Mouse (Mus musculus) liver, adult (tissue): Measurements from ENCODE around the gene Saysd1.

Experiments
- GATA4 ChIP-seq: IDR thresholded peaks from 2 replicates; pipeline ENCODE4 v1.6.1; 2014; ENCODE audit warnings: mild to moderate bottlenecking, low read length; ENCODE audit not compliant: insufficient replicate concordance

The Saysd1 gene

DNA sequence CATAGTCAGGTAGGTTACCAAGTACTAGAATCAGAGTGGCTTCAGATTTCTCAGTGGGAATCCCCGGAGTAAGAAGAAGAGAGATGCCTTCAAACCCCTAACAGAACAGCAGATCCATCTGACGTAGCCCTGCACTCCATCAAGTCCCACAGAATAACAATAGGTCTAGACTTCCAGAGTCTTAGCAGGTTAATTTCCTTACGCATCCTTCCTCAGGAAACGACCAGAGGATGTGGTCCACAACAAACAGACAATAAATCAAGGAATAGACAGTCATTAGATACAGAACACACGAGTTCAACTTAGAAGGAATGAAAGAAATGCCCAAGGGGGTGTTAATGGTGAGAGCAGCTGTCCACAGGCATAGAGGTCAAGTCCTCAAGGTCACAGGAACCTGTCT is 43.4 kb downstream of the Saysd1 start:
- TF ChIP-seq GATA4: no peak

DNA sequence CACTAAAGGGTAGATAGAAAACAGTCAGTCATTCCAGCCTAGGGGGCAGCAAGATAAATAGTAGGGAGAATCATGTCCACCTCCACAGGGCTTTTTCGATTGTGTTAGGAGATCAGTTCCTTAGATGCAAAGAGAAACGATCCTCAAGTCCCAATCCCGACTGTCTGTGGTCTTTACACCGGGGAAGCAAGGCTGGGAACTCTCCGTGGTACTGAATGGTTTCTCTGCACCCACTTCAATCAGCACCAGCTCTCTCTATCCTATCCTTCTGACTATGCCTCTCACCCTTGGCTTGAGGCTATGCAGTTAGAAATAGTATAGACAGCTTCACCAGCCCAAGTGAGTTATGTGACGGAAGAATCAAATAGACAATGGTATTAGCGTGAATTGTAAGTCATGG is 44.8 kb downstream of the Saysd1 start:
- TF ChIP-seq GATA4: no peak

DNA sequence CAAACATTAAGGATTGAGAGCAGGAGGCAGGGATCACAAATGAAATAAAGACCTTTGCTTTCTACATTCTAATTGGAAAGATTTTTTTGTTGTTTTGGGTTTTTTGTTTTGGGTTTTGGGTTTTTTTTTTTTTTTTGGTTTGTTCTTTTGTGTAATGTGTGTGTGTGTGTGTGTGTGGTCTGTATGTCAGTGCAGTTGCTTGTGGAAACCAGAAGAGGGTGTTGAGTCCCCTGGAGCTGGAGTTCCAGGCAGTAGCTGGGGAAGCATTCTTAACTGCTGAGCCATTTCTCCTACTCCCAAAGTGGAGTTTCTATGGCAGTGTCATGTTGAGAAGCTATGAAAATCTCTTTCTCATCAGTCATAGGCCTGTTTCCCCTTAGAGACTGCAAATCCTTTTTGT is 54.0 kb downstream of the Saysd1 start:
- TF ChIP-seq GATA4: no peak

DNA sequence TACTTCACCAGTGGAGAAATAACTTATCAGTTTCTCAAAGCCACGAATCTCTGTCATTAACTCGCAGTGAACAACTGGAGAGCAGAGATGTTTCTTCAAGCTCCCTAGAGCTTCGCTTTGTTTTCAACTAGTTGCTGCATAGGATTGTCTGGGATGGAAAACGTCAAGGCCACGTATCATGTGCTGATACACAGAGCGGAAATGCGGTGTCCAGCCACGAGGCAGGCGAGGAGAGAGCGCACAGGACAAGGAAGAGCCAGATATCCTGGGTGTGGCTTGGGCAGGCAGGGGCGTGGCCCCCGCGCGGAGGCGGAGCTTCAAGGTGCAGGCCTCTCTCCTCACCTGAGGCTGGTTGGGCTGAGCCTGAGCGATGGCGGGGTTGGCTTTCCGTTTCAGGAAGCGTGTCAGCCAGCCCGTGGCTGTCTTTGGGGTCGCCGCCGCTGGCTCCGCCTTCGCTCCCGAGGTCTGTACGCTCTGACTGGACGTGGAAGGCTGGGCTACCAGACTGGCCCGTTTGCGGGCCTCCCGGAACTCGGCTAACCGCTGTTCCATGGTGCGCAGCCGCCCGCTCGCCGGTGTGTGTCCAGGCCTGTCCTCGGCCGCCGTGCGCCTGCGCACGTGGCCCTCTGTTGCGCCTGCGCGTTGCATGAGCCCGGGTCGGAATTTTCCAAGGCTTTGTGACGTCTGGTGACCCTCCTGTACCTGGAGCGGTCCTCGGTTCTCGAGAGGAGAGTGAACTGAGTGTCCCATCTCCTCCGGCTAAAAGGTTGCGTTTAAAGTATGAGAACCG is 55.6 kb downstream of the Saysd1 start:
- TF ChIP-seq GATA4: peak; percentile 55; the same call in 1 of the 2 replicates

DNA sequence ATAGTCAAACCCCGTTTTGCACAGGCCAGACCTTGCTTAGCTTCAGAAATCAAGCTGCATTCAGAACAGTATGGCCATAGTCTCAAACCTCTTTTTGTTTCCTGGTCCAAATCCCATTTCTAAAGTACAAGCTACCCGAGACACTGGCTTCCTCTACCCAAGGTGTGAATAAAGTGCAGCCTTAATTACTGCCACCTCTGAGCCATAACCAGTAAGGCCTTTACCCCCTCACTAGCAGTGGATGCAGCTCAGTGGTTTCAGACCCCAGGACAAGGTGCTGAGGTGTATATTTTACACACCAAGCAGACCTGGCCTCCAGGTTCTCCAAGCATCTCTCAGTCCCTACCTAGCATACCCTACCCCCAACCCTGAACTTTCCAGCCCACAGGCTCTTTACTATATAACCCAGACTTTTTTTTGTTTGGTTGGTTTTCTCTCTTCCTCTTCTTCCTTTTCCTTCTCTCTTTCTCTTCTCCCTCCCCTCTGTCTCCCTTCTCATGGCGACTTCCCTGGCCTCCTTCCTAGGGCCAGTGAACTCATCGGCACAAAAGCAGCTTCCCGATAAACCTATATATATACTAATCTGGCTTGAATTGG is 56.3 kb downstream of the Saysd1 start:
- no peak for TF ChIP-seq GATA4

DNA sequence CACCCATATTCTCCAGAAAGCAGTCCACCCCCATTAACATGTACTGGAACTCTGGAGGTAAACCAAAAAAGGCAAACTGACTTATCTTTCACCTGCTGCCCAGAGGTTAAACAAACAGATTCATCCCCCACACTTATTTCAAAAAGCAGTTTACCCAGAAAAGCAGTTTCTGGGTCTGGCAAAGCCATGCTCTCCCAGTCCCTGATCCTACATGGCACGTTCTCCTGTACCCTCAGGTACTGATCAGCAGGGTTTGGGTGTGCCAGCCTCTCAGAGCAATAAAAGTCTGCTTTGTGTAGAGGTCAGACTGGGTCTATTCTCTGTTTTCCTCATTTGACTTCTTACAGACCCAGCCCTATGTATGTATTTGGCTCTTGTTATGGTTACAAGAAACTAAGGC is 57.2 kb downstream of the Saysd1 start:
- TF ChIP-seq GATA4: peak; percentile 36; the same call in 1 of the 2 replicates

DNA sequence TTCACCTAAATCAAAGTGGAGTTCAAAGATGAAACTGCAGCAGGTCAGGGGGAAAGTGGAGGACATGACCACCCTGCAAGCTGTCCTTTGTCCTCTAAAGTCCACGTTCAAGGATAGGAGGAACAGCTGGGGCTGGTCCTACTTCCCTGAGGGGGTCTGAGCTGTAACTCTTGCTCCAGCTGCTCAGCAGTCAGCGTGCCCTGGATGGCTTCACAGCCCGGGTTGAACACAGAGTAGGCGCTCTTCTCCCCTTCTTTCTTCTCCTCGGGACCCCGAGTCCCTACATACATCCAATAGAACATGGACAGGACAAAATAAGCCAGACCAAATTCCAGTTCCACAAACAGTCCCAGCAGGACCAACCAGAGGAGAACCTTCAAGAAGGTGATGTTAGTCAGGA is 61.2 kb downstream of the Saysd1 start:
- no peak for TF ChIP-seq GATA4

DNA sequence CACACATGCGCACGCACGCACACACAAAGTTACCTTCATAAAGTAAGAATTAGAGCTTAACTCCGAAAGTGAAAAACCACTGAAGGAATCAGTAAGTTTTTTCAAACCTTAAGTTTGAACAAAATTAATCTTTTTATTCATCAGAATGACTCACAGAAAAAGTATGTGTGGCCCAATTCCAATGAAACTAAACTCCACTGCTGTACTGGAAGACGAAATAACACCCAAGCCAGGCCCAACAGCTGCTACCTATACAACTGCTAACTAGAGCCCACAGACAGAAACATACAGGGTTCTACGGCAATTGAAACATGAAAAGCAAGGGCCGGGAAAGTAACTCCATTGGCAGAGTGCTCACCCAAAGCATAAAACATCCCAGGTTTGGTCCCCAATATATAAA is 62.8 kb downstream of the Saysd1 start:
- no peak for TF ChIP-seq GATA4

DNA sequence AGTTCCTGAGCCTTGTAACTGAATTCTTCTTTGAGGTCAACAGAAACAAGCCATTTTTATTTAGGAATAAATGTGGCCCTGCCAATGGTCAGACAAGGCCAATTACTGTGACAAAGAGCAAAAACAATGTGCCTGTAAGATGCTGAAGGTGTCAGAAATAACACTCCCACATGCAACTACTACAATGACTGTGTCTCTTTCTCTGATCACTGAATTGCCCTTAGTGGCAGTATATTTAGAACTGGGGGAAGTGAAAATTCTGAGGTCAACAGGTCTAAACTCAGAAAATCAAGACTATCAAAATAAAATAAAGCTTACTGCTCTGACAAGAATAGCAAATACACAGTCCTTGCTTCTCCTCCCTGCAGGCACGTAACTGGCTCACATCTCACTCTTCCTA is 63.6 kb downstream of the Saysd1 start:
- no peak for TF ChIP-seq GATA4

DNA sequence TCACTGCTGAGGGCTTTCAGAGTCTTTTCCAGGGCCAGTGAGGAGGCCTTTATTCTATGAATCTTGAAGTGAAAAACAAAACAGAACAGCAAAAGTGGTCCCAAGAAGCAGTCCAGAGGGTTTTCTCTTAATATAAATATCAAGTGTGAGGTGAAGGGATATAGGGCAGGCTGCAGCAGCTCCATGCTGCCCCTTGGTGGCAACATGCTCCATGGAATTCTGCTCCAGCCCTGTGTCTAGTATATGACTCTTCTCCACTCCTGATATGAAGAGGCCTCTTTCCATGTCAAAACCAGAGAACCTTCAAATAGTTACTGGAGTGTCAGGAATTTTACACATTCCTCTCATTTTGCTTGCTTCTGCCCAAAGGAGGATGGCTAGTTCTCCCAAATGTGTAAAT is 67.7 kb downstream of the Saysd1 start:
- TF ChIP-seq GATA4: no peak

DNA sequence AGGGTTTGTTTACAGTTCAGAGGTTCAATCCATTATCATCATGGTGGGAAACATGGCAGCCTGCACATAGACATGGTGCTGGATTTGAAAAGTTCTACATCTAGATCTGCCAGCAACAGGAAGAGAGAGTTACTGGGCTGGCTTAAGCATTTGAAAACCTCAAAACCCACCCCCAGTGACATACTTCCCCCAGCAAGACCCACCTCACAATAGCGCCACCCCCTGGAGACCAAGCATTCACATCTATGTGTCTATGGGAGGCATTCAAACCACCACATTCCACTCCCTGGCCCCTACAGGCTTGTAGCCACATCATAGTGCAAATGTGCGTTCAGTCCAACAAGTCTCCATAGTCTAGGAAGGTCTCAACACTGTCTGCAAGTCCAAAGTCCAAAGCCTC is 70.0 kb downstream of the Saysd1 start:
- no peak for TF ChIP-seq GATA4

DNA sequence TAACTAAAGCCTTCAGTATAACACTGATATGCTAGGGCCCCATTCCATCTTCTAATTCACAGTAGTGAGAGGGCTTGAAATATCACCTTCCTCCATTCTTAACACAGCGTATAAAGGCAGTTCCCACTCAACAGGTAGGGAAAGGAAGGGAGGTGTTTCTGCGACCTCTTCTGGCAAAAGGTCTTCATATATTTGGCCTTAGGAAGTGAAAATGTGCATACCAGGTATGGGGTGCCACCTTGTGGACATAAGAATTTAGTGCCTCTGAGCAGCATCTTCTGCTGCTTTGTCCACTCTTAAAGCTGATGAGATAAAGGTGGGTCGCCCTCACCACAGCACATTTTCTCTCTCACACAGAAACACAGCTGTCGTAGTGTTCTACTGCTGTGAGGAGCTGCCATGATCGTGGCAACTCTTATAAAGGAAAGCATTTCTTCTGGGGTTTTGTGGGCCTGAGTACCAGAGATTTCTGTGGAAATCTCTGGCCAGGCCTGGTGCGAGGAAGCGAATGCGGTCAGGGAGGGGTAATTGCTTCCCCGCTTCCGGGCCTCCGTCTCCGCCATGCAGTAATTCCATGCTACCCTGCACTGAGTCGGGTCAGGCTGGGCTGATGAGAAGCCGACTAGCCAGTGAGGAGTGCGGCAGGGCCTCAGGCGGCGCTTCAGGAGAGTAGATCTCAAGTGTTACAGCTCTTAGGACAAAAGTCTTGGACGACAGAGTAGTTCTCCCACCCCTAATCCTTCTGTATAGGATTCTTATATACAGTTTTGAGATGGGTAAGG is 70.8 kb downstream of the Saysd1 start:
- TF ChIP-seq GATA4: no peak

DNA sequence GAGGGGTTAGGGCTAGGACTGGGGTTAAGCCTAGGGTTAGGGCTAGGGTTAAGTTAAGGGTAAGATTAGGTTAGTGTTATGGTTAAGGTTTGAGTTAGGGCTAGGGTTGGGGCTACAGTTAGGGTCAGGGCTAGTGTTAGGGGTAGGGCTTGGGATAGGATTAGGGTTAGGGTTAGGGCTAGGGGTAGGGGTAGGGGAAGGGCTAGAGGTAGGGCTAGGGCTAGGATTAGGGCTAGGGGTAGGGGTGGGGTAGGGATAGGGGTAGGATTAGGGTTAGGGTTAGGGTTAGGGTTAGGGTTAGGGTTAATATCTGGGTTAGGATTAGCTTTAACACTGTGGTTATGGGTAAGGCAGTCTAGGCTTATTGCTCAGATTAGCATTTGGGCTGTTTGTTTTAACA is 73.6 kb downstream of the Saysd1 start:
- TF ChIP-seq GATA4: no peak

DNA sequence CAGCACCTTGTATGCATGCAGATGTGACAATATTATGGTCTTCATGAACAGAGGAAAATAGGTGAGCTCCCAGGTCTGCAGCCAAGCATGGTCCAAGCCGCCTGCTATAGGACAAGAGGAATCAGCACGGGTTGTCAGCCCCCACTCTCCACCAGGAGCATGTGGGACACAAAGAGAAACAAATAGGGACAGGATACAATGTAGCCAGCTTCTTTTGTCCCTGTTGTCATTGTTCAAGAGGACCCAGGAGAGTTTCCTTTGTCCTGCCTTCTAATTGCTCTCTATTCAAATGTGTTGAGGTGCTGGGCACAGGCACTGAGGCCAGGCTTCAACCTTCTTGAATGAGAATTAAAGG is 89.9 kb downstream of the Saysd1 start:
- no peak for TF ChIP-seq GATA4

DNA sequence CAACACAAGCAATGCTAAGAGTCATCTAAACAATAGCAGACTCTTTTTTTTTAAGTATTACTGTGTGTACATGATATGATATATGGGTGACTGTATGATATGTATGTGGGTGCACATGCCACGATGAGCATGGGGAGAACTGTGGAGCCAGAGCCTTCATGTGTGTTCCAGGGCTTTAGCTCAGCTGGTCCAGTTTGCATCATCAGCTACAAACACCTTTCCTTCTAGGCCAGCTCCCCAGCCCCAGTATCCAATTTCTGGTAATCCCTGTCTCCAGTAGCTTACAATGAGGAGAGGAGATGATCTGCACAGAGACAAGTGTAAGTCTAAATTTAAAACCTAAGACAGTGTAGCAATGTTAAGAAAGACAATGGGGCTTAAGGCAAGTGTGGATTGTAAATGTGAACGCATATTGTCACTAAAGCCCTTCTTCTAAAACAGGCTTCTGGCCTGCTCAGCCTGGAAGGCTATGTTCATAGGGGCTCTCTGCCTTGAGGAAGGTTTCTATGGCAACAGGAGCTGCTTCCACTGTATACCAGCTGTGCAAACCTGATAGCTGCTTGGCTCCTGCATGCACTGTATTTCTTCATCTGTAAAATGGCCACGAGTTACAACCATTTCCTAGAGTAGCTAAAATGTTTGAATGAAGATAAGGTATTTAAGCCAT is 90.4 kb downstream of the Saysd1 start:
- no peak for TF ChIP-seq GATA4

DNA sequence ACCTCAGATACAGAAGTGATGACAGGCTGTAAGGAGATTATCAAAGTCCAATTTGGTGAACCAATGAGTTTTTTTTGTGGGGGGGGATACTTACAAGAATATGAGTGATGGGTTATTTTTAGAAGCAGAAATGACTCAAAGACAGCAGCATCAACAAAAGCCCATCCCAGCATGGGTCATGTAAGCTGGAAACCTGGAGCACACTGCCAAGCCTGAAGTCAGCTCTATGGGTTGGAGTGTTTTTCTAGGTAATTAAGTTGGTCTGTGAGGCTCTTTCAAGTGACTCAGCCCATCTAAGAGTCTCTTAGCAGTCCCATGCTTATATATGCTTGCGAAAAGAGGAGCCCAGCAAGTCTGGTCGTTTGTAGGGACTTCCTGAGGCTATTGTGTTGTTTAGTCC is 91.0 kb downstream of the Saysd1 start:
- TF ChIP-seq GATA4: no peak
